Mouse (Mus musculus): ENCODE results near the gene Stab1. TPM values are rescaled to one million over a fixed set of nuclear protein-coding genes. Genes with fewer than 3 reads are reported as not detected.

Stab1 gene
- polyA plus RNA-seq, 2 experiments, result 18.9 to 19.3 TPM

- TF ChIP-seq CTCF (IDR thresholded peaks at IDR 0.05; ENCODE audit: low read depth) (no peak), EP300 (IDR thresholded peaks at IDR 0.05; ENCODE audit: low read depth) (no peak)
- Histone ChIP-seq H3K4me1 (replicated peaks; ENCODE audit: control insufficient read depth in 2 of 2, insufficient read depth in 2 of 2, low read length in 1 of 2) (peaks cover 14 to 23% of the 10 kb centered on the region in 2 experiments), H3K9me3 (ENCODE audit: control insufficient read depth, low read length) (no peaks in the 10 kb centered on the region), H3K9ac (replicated peaks) (no peak overlapping the region), H3K36me3 (replicated peaks; ENCODE audit: control insufficient read depth, insufficient read depth, low read depth) (peaks cover 56% of the 10 kb centered on the region), H3K27ac (no peak overlapping the region), H3K4me3 (ENCODE audit: insufficient read depth in 1 of 2, low read depth in 2 of 2, low read length in 2 of 2) (no peak overlapping the region), H3K27me3 (ENCODE audit: control insufficient read depth, insufficient read depth, low read length) (no peaks in the 10 kb centered on the region), H3K4me2 (ENCODE audit: low read depth) (no peak overlapping the region)
- WGBS (ENCODE audit: insufficient replicate concordance), result 75% methylated on average over 5 of the region's 5 CpGs
- ATAC-seq (ENCODE audit: insufficient read depth), result no peak
- DNase-seq (ENCODE audit: low read depth in 3 of 3, low spot score in 3 of 3), result no peak
These were observed 56.3 kb downstream of the Stab1 start for GRCm38 (mm10) chr14:31112187-31112586.

- no peak for TF ChIP-seq EP300 (IDR thresholded peaks at IDR 0.05; ENCODE audit: low read depth)
- TF ChIP-seq CTCF (IDR thresholded peaks at IDR 0.05; ENCODE audit: low read depth), result no peak
- WGBS (ENCODE audit: insufficient replicate concordance), result 13% methylated on average over 3 of the region's 3 CpGs
- peaks cover 14 to 23% of the 10 kb centered on the region in 2 experiments for H3K4me1 ChIP-seq (replicated peaks; ENCODE audit: control insufficient read depth in 2 of 2, insufficient read depth in 2 of 2, low read length in 1 of 2)
- H3K4me2 ChIP-seq (ENCODE audit: low read depth), result peak overlapping the region; percentile 11; the same call in 1 of the 2 replicates
- DNase-seq (ENCODE audit: low read depth in 3 of 3, low spot score in 3 of 3) (peak in 2 of 3 experiments; percentile 63 to 65), ATAC-seq (ENCODE audit: insufficient read depth) (peak; percentile 86)
- H3K4me3 ChIP-seq (ENCODE audit: insufficient read depth in 1 of 2, low read depth in 2 of 2, low read length in 2 of 2), result no peak overlapping the region
- H3K9ac ChIP-seq (replicated peaks), result no peak overlapping the region
- no peaks in the 10 kb centered on the region for H3K27me3 ChIP-seq (ENCODE audit: control insufficient read depth, insufficient read depth, low read length)
- no peaks in the 10 kb centered on the region for H3K9me3 ChIP-seq (ENCODE audit: control insufficient read depth, low read length)
- H3K36me3 ChIP-seq (replicated peaks; ENCODE audit: control insufficient read depth, insufficient read depth, low read depth), result peaks cover 56% of the 10 kb centered on the region
- H3K27ac ChIP-seq, result peak overlapping the region; percentile 30; the same call in 1 of the 2 replicates
These were observed 57.8 kb downstream of the Stab1 start for GRCm38 (mm10) chr14:31110613-31111012.

GRCm38 (mm10) chr14:31105156-31105555 lies 63.3 kb downstream of the Stab1 start:
- Histone ChIP-seq H3K9ac (replicated peaks) (no peak overlapping the region), H3K4me1 (replicated peaks; ENCODE audit: control insufficient read depth in 2 of 2, insufficient read depth in 2 of 2, low read length in 1 of 2) (peaks cover 2% of the 10 kb centered on the region in 2 experiments; a peak in 3 of 4 replicates), H3K4me2 (ENCODE audit: low read depth) (no peak overlapping the region), H3K4me3 (ENCODE audit: insufficient read depth in 1 of 2, low read depth in 2 of 2, low read length in 2 of 2) (no peak overlapping the region), H3K27me3 (ENCODE audit: control insufficient read depth, insufficient read depth, low read length) (no peaks in the 10 kb centered on the region), H3K36me3 (replicated peaks; ENCODE audit: control insufficient read depth, insufficient read depth, low read depth) (peaks cover 48% of the 10 kb centered on the region), H3K9me3 (ENCODE audit: control insufficient read depth, low read length) (no peaks in the 10 kb centered on the region), H3K27ac (no peak overlapping the region)
- ATAC-seq (ENCODE audit: insufficient read depth) (no peak), DNase-seq (ENCODE audit: low read depth in 3 of 3, low spot score in 3 of 3) (no peak)
- TF ChIP-seq EP300 (IDR thresholded peaks at IDR 0.05; ENCODE audit: low read depth), result no peak
- TF ChIP-seq CTCF (IDR thresholded peaks at IDR 0.05; ENCODE audit: low read depth), result no peak
- WGBS (ENCODE audit: insufficient replicate concordance), result 92% methylated on average over 2 of the region's 2 CpGs

GRCm38 (mm10) chr14:31089918-31090317 lies 78.5 kb downstream of the Stab1 start:
- 72% methylated on average over 1 of the region's 1 CpGs for WGBS (ENCODE audit: insufficient replicate concordance)
- no peaks in the 10 kb centered on the region for H3K27me3 ChIP-seq (ENCODE audit: control insufficient read depth, insufficient read depth, low read length)
- peaks cover 50% of the 10 kb centered on the region for H3K36me3 ChIP-seq (replicated peaks; ENCODE audit: control insufficient read depth, insufficient read depth, low read depth)
- H3K4me3 ChIP-seq (ENCODE audit: insufficient read depth in 1 of 2, low read depth in 2 of 2, low read length in 2 of 2), result no peak overlapping the region
- H3K27ac ChIP-seq, result no peak overlapping the region
- no peak overlapping the region for H3K4me2 ChIP-seq (ENCODE audit: low read depth)
- no peak overlapping the region for H3K9ac ChIP-seq (replicated peaks)
- DNase-seq (ENCODE audit: low read depth in 3 of 3, low spot score in 3 of 3), result no peak
- ATAC-seq (ENCODE audit: insufficient read depth), result no peak
- H3K9me3 ChIP-seq (ENCODE audit: control insufficient read depth, low read length), result no peaks in the 10 kb centered on the region
- TF ChIP-seq CTCF (IDR thresholded peaks at IDR 0.05; ENCODE audit: low read depth), result no peak
- TF ChIP-seq EP300 (IDR thresholded peaks at IDR 0.05; ENCODE audit: low read depth), result no peak
- H3K4me1 ChIP-seq (replicated peaks; ENCODE audit: control insufficient read depth in 2 of 2, insufficient read depth in 2 of 2, low read length in 1 of 2), result peaks cover 2 to 11% of the 10 kb centered on the region in 2 experiments

Other genes starting within 250 kb of the Stab1 start
- gene Itih3, start 244.9 kb downstream of the Stab1 start, polyA plus RNA-seq (2012; rRNA removed), result 124 and 152 TPM in 2 replicates
- gene Itih3, start 244.9 kb downstream of the Stab1 start, polyA plus RNA-seq (2014; fragmentation: Nextera tagmentation; extraction: Ambion mirVana), result 250 and 275 TPM in 2 replicates
- 27.6 and 29.6 TPM in 2 replicates for gene Itih1, start 225.4 kb downstream of the Stab1 start, polyA plus RNA-seq (2012; rRNA removed)
- 27.2 and 29.3 TPM in 2 replicates for gene Itih1, start 225.4 kb downstream of the Stab1 start, polyA plus RNA-seq (2014; fragmentation: Nextera tagmentation; extraction: Ambion mirVana)
- gene Nek4, start 217.3 kb downstream of the Stab1 start, polyA plus RNA-seq (2012; rRNA removed), result 2.2 and 3.0 TPM in 2 replicates
- gene Nek4, start 217.3 kb downstream of the Stab1 start, polyA plus RNA-seq (2014; fragmentation: Nextera tagmentation; extraction: Ambion mirVana), result 2.6 and 3.7 TPM in 2 replicates
- 12.6 and 18.4 TPM in 2 replicates for gene Glt8d1, start 167.2 kb downstream of the Stab1 start, polyA plus RNA-seq (2012; rRNA removed)
- 17.5 and 17.7 TPM in 2 replicates for gene Glt8d1, start 167.2 kb downstream of the Stab1 start, polyA plus RNA-seq (2014; fragmentation: Nextera tagmentation; extraction: Ambion mirVana)
- 157 and 292 TPM in 2 replicates for gene Spcs1, start 167.0 kb downstream of the Stab1 start, polyA plus RNA-seq (2012; rRNA removed)
- gene Spcs1, start 167.0 kb downstream of the Stab1 start, polyA plus RNA-seq (2014; fragmentation: Nextera tagmentation; extraction: Ambion mirVana), result 307 and 323 TPM in 2 replicates
- 7.2 and 10.3 TPM in 2 replicates for gene Pbrm1, start 149.5 kb downstream of the Stab1 start, polyA plus RNA-seq (2012; rRNA removed)
- 35.3 and 36.9 TPM in 2 replicates for gene Pbrm1, start 149.5 kb downstream of the Stab1 start, polyA plus RNA-seq (2014; fragmentation: Nextera tagmentation; extraction: Ambion mirVana)
- 50.2 and 88.0 TPM in 2 replicates for gene Gnl3, start 149.5 kb downstream of the Stab1 start, polyA plus RNA-seq (2012; rRNA removed)
- 90.8 and 91.8 TPM in 2 replicates for gene Gnl3, start 149.5 kb downstream of the Stab1 start, polyA plus RNA-seq (2014; fragmentation: Nextera tagmentation; extraction: Ambion mirVana)
- gene Smim4, start 39.7 kb downstream of the Stab1 start, polyA plus RNA-seq (2012; rRNA removed), result 21.4 and 26.7 TPM in 2 replicates
- 72.8 and 81.7 TPM in 2 replicates for gene Smim4, start 39.7 kb downstream of the Stab1 start, polyA plus RNA-seq (2014; fragmentation: Nextera tagmentation; extraction: Ambion mirVana)
- 146 and 164 TPM in 2 replicates for gene Nt5dc2, start 37.6 kb downstream of the Stab1 start, polyA plus RNA-seq (2012; rRNA removed)
- gene Nt5dc2, start 37.6 kb downstream of the Stab1 start, polyA plus RNA-seq (2014; fragmentation: Nextera tagmentation; extraction: Ambion mirVana), result 161 and 173 TPM in 2 replicates
- gene Tnnc1, start 39.7 kb upstream of the Stab1 start, polyA plus RNA-seq (2012; rRNA removed), result 18.2 and 22.2 TPM in 2 replicates
- 37.5 and 41.2 TPM in 2 replicates for gene Tnnc1, start 39.7 kb upstream of the Stab1 start, polyA plus RNA-seq (2014; fragmentation: Nextera tagmentation; extraction: Ambion mirVana)
- 71.1 and 73.9 TPM in 2 replicates for gene Nisch, start 48.3 kb upstream of the Stab1 start, polyA plus RNA-seq (2012; rRNA removed)
- gene Nisch, start 48.3 kb upstream of the Stab1 start, polyA plus RNA-seq (2014; fragmentation: Nextera tagmentation; extraction: Ambion mirVana), result 50.3 and 61.1 TPM in 2 replicates
- 0.06 and 0.15 TPM in 2 replicates for gene Sema3g, start 49.2 kb upstream of the Stab1 start, polyA plus RNA-seq (2012; rRNA removed)
- 0.05 TPM in 1 of 2 replicates, not detected in the other for gene Sema3g, start 49.2 kb upstream of the Stab1 start, polyA plus RNA-seq (2014; fragmentation: Nextera tagmentation; extraction: Ambion mirVana)
- gene Phf7, start 82.7 kb upstream of the Stab1 start, polyA plus RNA-seq (2012; rRNA removed), result 2.1 and 3.1 TPM in 2 replicates
- gene Phf7, start 82.7 kb upstream of the Stab1 start, polyA plus RNA-seq (2014; fragmentation: Nextera tagmentation; extraction: Ambion mirVana), result 6.0 and 7.5 TPM in 2 replicates
- 22.1 and 24.4 TPM in 2 replicates for gene Bap1, start 82.8 kb upstream of the Stab1 start, polyA plus RNA-seq (2012; rRNA removed)
- 28.0 and 30.6 TPM in 2 replicates for gene Bap1, start 82.8 kb upstream of the Stab1 start, polyA plus RNA-seq (2014; fragmentation: Nextera tagmentation; extraction: Ambion mirVana)
- 0.11 and 0.13 TPM in 2 replicates for gene Dnah1, start 155.3 kb upstream of the Stab1 start, polyA plus RNA-seq (2012; rRNA removed)
- 0.14 and 0.27 TPM in 2 replicates for gene Dnah1, start 155.3 kb upstream of the Stab1 start, polyA plus RNA-seq (2014; fragmentation: Nextera tagmentation; extraction: Ambion mirVana)
- gene Capn7, start 168.0 kb upstream of the Stab1 start, polyA plus RNA-seq (2012; rRNA removed), result 10.5 and 13.7 TPM in 2 replicates
- 17.7 and 21.8 TPM in 2 replicates for gene Capn7, start 168.0 kb upstream of the Stab1 start, polyA plus RNA-seq (2014; fragmentation: Nextera tagmentation; extraction: Ambion mirVana)

Data from liver, embryonic 14.5 days (tissue).